Mouse (Mus musculus) fibroblast of lung, adult 2 months (primary cell): ENCODE results near the gene Rab11fip4.
"Not testable (repeated sequence)": the region's sequence is repeated elsewhere in the genome, so short reads cannot be mapped to it uniquely, and the experiment has no call there.

Source experiments
- DNase-seq: peaks from one replicate; pipeline ENCODE4 v3.0.0-alpha.2; 2011; ENCODE audit warnings: low read depth

Gene Rab11fip4

GRCm38 (mm10) chr11:79678363-79679153 lies 87.5 kb downstream of the Rab11fip4 start:
- no peak for DNase-seq

GRCm38 (mm10) chr11:79679929-79680328 lies 88.9 kb downstream of the Rab11fip4 start:
- DNase-seq, result no peak

GRCm38 (mm10) chr11:79680559-79680958 lies 89.5 kb downstream of the Rab11fip4 start:
- DNase-seq, result no peak

- DNase-seq, result no peak
Measured at GRCm38 (mm10) chr11:79681182-79681581, 90.2 kb downstream of the Rab11fip4 start.

GRCm38 (mm10) chr11:79681798-79682197 lies 90.8 kb downstream of the Rab11fip4 start:
- DNase-seq, result no peak

GRCm38 (mm10) chr11:79685109-79685508 lies 94.1 kb downstream of the Rab11fip4 start:
- no peak for DNase-seq

- peak; percentile 47 for DNase-seq
Measured at GRCm38 (mm10) chr11:79686501-79687121, 95.6 kb downstream of the Rab11fip4 start.

- no peak for DNase-seq
Measured at GRCm38 (mm10) chr11:79689916-79690315, 98.9 kb downstream of the Rab11fip4 start.

- DNase-seq, result no peak
Measured at GRCm38 (mm10) chr11:79691513-79691912, 100.5 kb downstream of the Rab11fip4 start.

- DNase-seq, result no peak
Measured at GRCm38 (mm10) chr11:79696390-79697307, 105.6 kb downstream of the Rab11fip4 start.

- DNase-seq, result no peak
Measured at GRCm38 (mm10) chr11:79698071-79698470, 107.1 kb downstream of the Rab11fip4 start.

GRCm38 (mm10) chr11:79698542-79698941 lies 107.5 kb downstream of the Rab11fip4 start:
- not testable (repeated sequence) for DNase-seq

- DNase-seq, result no peak
Measured at GRCm38 (mm10) chr11:79701466-79701865, 110.5 kb downstream of the Rab11fip4 start.

- DNase-seq, result no peak
Measured at GRCm38 (mm10) chr11:79702092-79702491, 111.1 kb downstream of the Rab11fip4 start.

GRCm38 (mm10) chr11:79703452-79703851 lies 112.4 kb downstream of the Rab11fip4 start:
- DNase-seq, result no peak

- DNase-seq, result no peak
Measured at GRCm38 (mm10) chr11:79703885-79704291, 112.9 kb downstream of the Rab11fip4 start.

- DNase-seq, result peak; percentile 69
Measured at GRCm38 (mm10) chr11:79704318-79705150, 113.5 kb downstream of the Rab11fip4 start.

GRCm38 (mm10) chr11:79707084-79707483 lies 116.1 kb downstream of the Rab11fip4 start:
- no peak for DNase-seq

GRCm38 (mm10) chr11:79710868-79711765 lies 120.1 kb downstream of the Rab11fip4 start:
- DNase-seq, result no peak

GRCm38 (mm10) chr11:79711766-79712369 lies 120.9 kb downstream of the Rab11fip4 start:
- no peak for DNase-seq
